22 mouse cellular contexts compared by ENCODE assay signal in the genomic region with DNA sequence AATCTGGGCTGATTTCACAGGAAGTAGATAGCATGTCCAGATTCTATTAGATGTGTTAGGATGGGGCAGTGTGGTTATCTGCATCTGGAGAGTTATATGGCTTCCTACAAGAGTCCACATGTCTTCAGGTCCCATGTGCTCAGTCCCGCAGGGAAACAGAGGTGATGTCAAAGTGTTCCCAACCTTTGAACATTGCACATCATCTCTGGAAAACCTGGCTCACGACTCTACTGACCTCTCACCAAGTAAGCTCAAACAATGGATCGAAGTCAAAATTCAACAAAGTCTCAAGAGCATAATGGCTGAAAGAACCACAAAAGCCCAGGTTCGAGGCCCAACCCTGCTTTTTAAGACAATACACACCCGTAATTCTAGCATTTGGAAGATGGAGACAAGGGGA. TPM values are rescaled to one million over a fixed set of nuclear protein-coding genes. Genes with fewer than 3 reads are reported as not detected.
DNase-seq lines count a peak whose midpoint lies in the region; ATAC-seq and TF ChIP-seq lines count a peak whose summit lies in the region.
"Had no signal": no experiment of that assay in that cellular context is flagged by ENCODE, and none has a peak within 500 bp of the region (broad histone marks: within the 10 kb centered on the region; RNA-seq: fewer than 3 reads in every experiment).

No protein-coding gene starts in this region.

- no peak overlapping the region for H3K27ac ChIP-seq in liver, adult 2 months (replicated peaks; ENCODE audit: insufficient read depth, low read depth, low read length)
- no peak overlapping the region for H3K27ac ChIP-seq in liver, postnatal 0 days (ENCODE audit: low read depth)
- no peak overlapping the region for H3K27ac ChIP-seq in liver, embryonic 12.5 days

- peak; percentile 68 for ATAC-seq in liver, postnatal 0 days
- ATAC-seq in liver, embryonic 12.5 days: no peak
- ATAC-seq: activated CD4-positive, CD25-positive, alpha-beta regulatory T cell, adult 4 months; CD4-positive, CD25-positive, alpha-beta regulatory T cell, adult 4 months; Patski had no signal

- no peaks in the 10 kb centered on the region for H3K79me2 ChIP-seq in liver, adult 2 months (ENCODE audit: control insufficient read depth, insufficient read depth, low read length)

- no peak for TF ChIP-seq CTCF in liver, adult 2 months (IDR thresholded peaks at IDR 0.05; ENCODE audit: low read depth, low read length)
- TF ChIP-seq CTCF in liver, postnatal 0 days (IDR thresholded peaks at IDR 0.05; ENCODE audit: low read depth): no peak

- no peak for TF ChIP-seq EP300 in liver, postnatal 0 days (IDR thresholded peaks at IDR 0.05; ENCODE audit: low read depth)

- H3K4me3 ChIP-seq in liver, adult 2 months (ENCODE audit: insufficient read depth, low read depth, low read length): no peak overlapping the region
- no peak overlapping the region for H3K4me3 ChIP-seq in liver, postnatal 0 days (ENCODE audit: low read depth, low read length)
- no peak overlapping the region for H3K4me3 ChIP-seq in liver, embryonic 12.5 days

- no peak overlapping the region for H3K9ac ChIP-seq in liver, adult 2 months (ENCODE audit: low read depth, low read length)
- no peak overlapping the region for H3K9ac ChIP-seq in liver, postnatal 0 days (replicated peaks)
- no peak overlapping the region for H3K9ac ChIP-seq in liver, embryonic 12.5 days

- 33% methylated on average over 5 of the region's 5 CpGs for WGBS in liver, adult 2 months
- WGBS in liver, postnatal 0 days (ENCODE audit: insufficient replicate concordance): 60% methylated on average over 5 of the region's 5 CpGs
- WGBS in liver, embryonic 12.5 days (ENCODE audit: insufficient replicate concordance): 66% methylated on average over 5 of the region's 5 CpGs

- no peak for TF ChIP-seq POLR2A in liver, adult 2 months (IDR thresholded peaks at IDR 0.05; ENCODE audit: extremely low read depth, insufficient read depth, low read length)

- no peaks in the 10 kb centered on the region for H3K9me3 ChIP-seq in liver, postnatal 0 days (ENCODE audit: low read length)
- no peaks in the 10 kb centered on the region for H3K9me3 ChIP-seq in liver, embryonic 12.5 days (replicated peaks)
- H3K9me3 ChIP-seq: G1E had no signal

- H3K4me1 ChIP-seq in liver, adult 2 months (ENCODE audit: control insufficient read depth, insufficient read depth, low read length): no peaks in the 10 kb centered on the region
- H3K4me1 ChIP-seq in liver, postnatal 0 days (ENCODE audit: insufficient read depth): peaks cover 2% of the 10 kb centered on the region; the same call in 1 of the 2 replicates
- H3K4me1 ChIP-seq in liver, embryonic 12.5 days: no peaks in the 10 kb centered on the region

- no peaks in the 10 kb centered on the region for H3K36me3 ChIP-seq in liver, adult 2 months (ENCODE audit: control insufficient read depth, insufficient read depth, low read length)
- no peaks in the 10 kb centered on the region for H3K36me3 ChIP-seq in liver, postnatal 0 days (replicated peaks; ENCODE audit: insufficient read depth, low read length)
- no peaks in the 10 kb centered on the region for H3K36me3 ChIP-seq in liver, embryonic 12.5 days
- H3K36me3 ChIP-seq: G1E had no signal

- H3K27me3 ChIP-seq in liver, adult 2 months (ENCODE audit: control insufficient read depth, insufficient read depth, low read length): no peaks in the 10 kb centered on the region; the same call in 1 of the 2 replicates
- no peaks in the 10 kb centered on the region for H3K27me3 ChIP-seq in liver, postnatal 0 days (ENCODE audit: insufficient read depth, low read length)
- no peaks in the 10 kb centered on the region for H3K27me3 ChIP-seq in liver, embryonic 12.5 days (replicated peaks)
- H3K27me3 ChIP-seq: CH12.LX, Patski had no signal

- peak; percentile 30 for DNase-seq in heart, adult 11 months
- no peak for DNase-seq in heart, adult 8-10 months (ENCODE audit: low spot score)
- peak; percentile 69 for DNase-seq in liver, adult 2 months (ENCODE audit: extremely low read depth, low read depth, low spot score)
- DNase-seq in liver: no peak
- peak; percentile 13 for DNase-seq in liver, postnatal 0 days
- DNase-seq: adrenal gland, adult 2 months; adrenal gland, adult 8-10 months; adrenal gland, postnatal 10 days; adrenal gland, postnatal 14 days; adrenal gland, postnatal 25 days; adrenal gland, postnatal 36 days; B cell, adult 2 months; cerebellum, adult 11 months; cerebellum, adult 11-12 months; cerebellum, adult 18-20 months had no signal

- no peak overlapping the region for H3K4me2 ChIP-seq in liver, postnatal 0 days (ENCODE audit: low read depth, low read length)
- no peak overlapping the region for H3K4me2 ChIP-seq in liver, embryonic 12.5 days

RNA-seq across cellular contexts. Expression of a gene that starts 48.7 kb away (rescaled TPM):
- 1 to 10 TPM; 6.4 to 7.5 (median 6.8) TPM for total RNA-seq in heart, adult 8-10 months (2022)
- total RNA-seq in liver, adult 2 months (2014; rRNA removed): 0.67 and 1.3 TPM in 2 replicates
- 0.12 and 0.35 TPM in 2 replicates for polyA plus RNA-seq in liver, adult 2 months (2012; rRNA removed)
- 9.9 and 10.2 TPM in 2 replicates for polyA plus RNA-seq in liver, postnatal 0 days (2015; fragmentation: Nextera tagmentation; extraction: Ambion mirVana)
- polyA plus RNA-seq in liver, embryonic 12.5 days (2016; fragmentation: Nextera tagmentation; extraction: Ambion mirVana): 9.9 and 12.5 TPM in 2 replicates
- total RNA-seq: MEL had no signal
- polyA plus RNA-seq: G1E had no signal

Comparison
In these comparisons a context has a peak if more than half of its experiments do, and no peak if none do; other contexts are left out.
1. DNase-seq: peak in heart, adult 11 months (single experiment), liver, adult 2 months (single experiment) and liver, postnatal 0 days (single experiment); none in heart, adult 8-10 months (single experiment) and liver (single experiment).